Mouse (Mus musculus): ENCODE results near the gene Plekha4. TPM values are rescaled to one million over a fixed set of nuclear protein-coding genes. Genes with fewer than 3 reads are reported as not detected.
"Not testable (repeated sequence)": the region's sequence is repeated elsewhere in the genome, so short reads cannot be mapped to it uniquely, and the experiment has no call there.

Plekha4 gene
- polyA plus RNA-seq, 1 experiment from 2014 or later, result 2.9 TPM

- no peaks in the 10 kb centered on the region for H3K27me3 ChIP-seq
- no peak overlapping the region; the same call in 1 of the 2 replicates for H3K27ac ChIP-seq
- H3K9ac ChIP-seq, result peak overlapping the region; percentile 22; the same call in 1 of the 2 replicates
- 84% methylated on average over 13 of the region's 13 CpGs for WGBS
- H3K4me2 ChIP-seq, result peak overlapping the region; percentile 30
- ATAC-seq (ENCODE audit: insufficient number of reproducible peaks, insufficient read depth, low FRiP score, low TSS enrichment, low read depth), result no peak
- H3K4me3 ChIP-seq, result peak overlapping the region; percentile 9; the same call in 1 of the 2 replicates
- H3K36me3 ChIP-seq, result peaks cover 17% of the 10 kb centered on the region
- peaks cover 36% of the 10 kb centered on the region for H3K4me1 ChIP-seq
- no peaks in the 10 kb centered on the region for H3K9me3 ChIP-seq
Measured at GRCm38 (mm10) chr7:45523678-45524170, 2.4 kb upstream of the Plekha4 start.

GRCm38 (mm10) chr7:45524841-45525621 lies 1.1 kb upstream of the Plekha4 start:
- no peaks in the 10 kb centered on the region for H3K27me3 ChIP-seq
- peak overlapping the region; percentile 82 for H3K4me2 ChIP-seq
- ATAC-seq (ENCODE audit: insufficient number of reproducible peaks, insufficient read depth, low FRiP score, low TSS enrichment, low read depth), result no peak
- peaks cover 17% of the 10 kb centered on the region for H3K36me3 ChIP-seq
- no peaks in the 10 kb centered on the region for H3K9me3 ChIP-seq
- peak overlapping the region; percentile 83 for H3K4me3 ChIP-seq
- WGBS, result 25% methylated on average over 12 of the region's 12 CpGs
- peak overlapping the region; percentile 89 for H3K9ac ChIP-seq
- H3K4me1 ChIP-seq, result peaks cover 41% of the 10 kb centered on the region
- peak overlapping the region; percentile 82 for H3K27ac ChIP-seq

GRCm38 (mm10) chr7:45526474-45527120 lies 467 bp downstream of the Plekha4 start:
- Histone ChIP-seq H3K4me1 (peaks cover 42% of the 10 kb centered on the region), H3K4me3 (peak overlapping the region; percentile 83), H3K9me3 (no peaks in the 10 kb centered on the region), H3K4me2 (peak overlapping the region; percentile 82), H3K27me3 (no peaks in the 10 kb centered on the region), H3K27ac (peak overlapping the region; percentile 82), H3K36me3 (peaks cover 17% of the 10 kb centered on the region), H3K9ac (peak overlapping the region; percentile 89)
- 21% methylated on average over 7 of the region's 7 CpGs for WGBS
- no peak for ATAC-seq (ENCODE audit: insufficient number of reproducible peaks, insufficient read depth, low FRiP score, low TSS enrichment, low read depth)

GRCm38 (mm10) chr7:45527169-45527568 lies 1.0 kb downstream of the Plekha4 start:
- H3K9me3 ChIP-seq; H3K27me3 ChIP-seq; H3K4me2 ChIP-seq; ATAC-seq (ENCODE audit: insufficient number of reproducible peaks, insufficient read depth, low FRiP score, low TSS enrichment, low read depth); H3K9ac ChIP-seq; H3K4me3 ChIP-seq: not testable (repeated sequence)
- H3K4me1 ChIP-seq, result peaks cover 42% of the 10 kb centered on the region
- peak overlapping the region; percentile 82; the same call in 1 of the 2 replicates for H3K27ac ChIP-seq
- H3K36me3 ChIP-seq, result peaks cover 17% of the 10 kb centered on the region
- 91% methylated on average over 6 of the region's 6 CpGs for WGBS

GRCm38 (mm10) chr7:45529461-45529860 lies 3.3 kb downstream of the Plekha4 start:
- no peaks in the 10 kb centered on the region for H3K9me3 ChIP-seq
- ATAC-seq (ENCODE audit: insufficient number of reproducible peaks, insufficient read depth, low FRiP score, low TSS enrichment, low read depth), result no peak

GRCm38 (mm10) chr7:45530643-45531042 lies 4.5 kb downstream of the Plekha4 start:
- no peak for ATAC-seq (ENCODE audit: insufficient number of reproducible peaks, insufficient read depth, low FRiP score, low TSS enrichment, low read depth)
- no peak overlapping the region for H3K9ac ChIP-seq
- H3K4me1 ChIP-seq, result peaks cover 13% of the 10 kb centered on the region
- H3K4me3 ChIP-seq, result no peak overlapping the region
- H3K36me3 ChIP-seq, result no peaks in the 10 kb centered on the region
- 69% methylated on average over 2 of the region's 2 CpGs for WGBS
- H3K9me3 ChIP-seq, result no peaks in the 10 kb centered on the region
- H3K4me2 ChIP-seq, result peak overlapping the region; percentile 17; the same call in 1 of the 2 replicates
- H3K27ac ChIP-seq, result 0 out of 2 replicates have a peak overlapping the region, but pooled peaks have one; percentile 4
- H3K27me3 ChIP-seq, result no peaks in the 10 kb centered on the region

More at GRCm38 (mm10) chr7:45529461-45529860, 3.3 kb downstream of the Plekha4 start:
- Histone ChIP-seq H3K27ac (no peak overlapping the region), H3K36me3 (no peaks in the 10 kb centered on the region), H3K4me2 (no peak overlapping the region), H3K4me1 (peaks cover 25% of the 10 kb centered on the region), H3K9ac (0 out of 2 replicates have a peak overlapping the region, but pooled peaks have one; percentile 55), H3K4me3 (no peak overlapping the region), H3K27me3 (no peaks in the 10 kb centered on the region)
- WGBS, result 13% methylated on average over 6 of the region's 6 CpGs

- Histone ChIP-seq H3K9me3 (no peaks in the 10 kb centered on the region), H3K27ac (no peak overlapping the region), H3K4me1 (peaks cover 8% of the 10 kb centered on the region), H3K36me3 (no peaks in the 10 kb centered on the region), H3K9ac (no peak overlapping the region), H3K4me3 (no peak overlapping the region), H3K27me3 (peaks cover 4% of the 10 kb centered on the region), H3K4me2 (no peak overlapping the region)
- no peak for ATAC-seq (ENCODE audit: insufficient number of reproducible peaks, insufficient read depth, low FRiP score, low TSS enrichment, low read depth)
- WGBS, result 51% methylated on average over 1 of the region's 1 CpGs
Measured at GRCm38 (mm10) chr7:45535676-45536075, 9.5 kb downstream of the Plekha4 start.

GRCm38 (mm10) chr7:45537602-45538001 lies 11.5 kb downstream of the Plekha4 start:
- H3K4me3 ChIP-seq, result peak overlapping the region; percentile 50
- WGBS, result 83% methylated on average over 10 of the region's 10 CpGs
- no peak overlapping the region; the same call in 1 of the 2 replicates for H3K9ac ChIP-seq
- no peaks in the 10 kb centered on the region for H3K9me3 ChIP-seq
- ATAC-seq (ENCODE audit: insufficient number of reproducible peaks, insufficient read depth, low FRiP score, low TSS enrichment, low read depth), result no peak
- peaks cover 4% of the 10 kb centered on the region for H3K27me3 ChIP-seq
- H3K4me1 ChIP-seq, result peaks cover 8% of the 10 kb centered on the region
- H3K4me2 ChIP-seq, result peak overlapping the region; percentile 82
- no peaks in the 10 kb centered on the region for H3K36me3 ChIP-seq
- H3K27ac ChIP-seq, result no peak overlapping the region

- Histone ChIP-seq H3K4me3 (peak overlapping the region; percentile 50), H3K9ac (peak overlapping the region; percentile 67), H3K27ac (no peak overlapping the region), H3K9me3 (no peaks in the 10 kb centered on the region), H3K4me2 (peak overlapping the region; percentile 82), H3K36me3 (no peaks in the 10 kb centered on the region), H3K4me1 (peaks cover 8% of the 10 kb centered on the region), H3K27me3 (peaks cover 4% of the 10 kb centered on the region)
- peak; percentile 67 for ATAC-seq (ENCODE audit: insufficient number of reproducible peaks, insufficient read depth, low FRiP score, low TSS enrichment, low read depth)
- WGBS, result 3% methylated on average over 29 of the region's 29 CpGs
Measured at GRCm38 (mm10) chr7:45538163-45539041, 12.3 kb downstream of the Plekha4 start.

- H3K27me3 ChIP-seq, result peaks cover 4% of the 10 kb centered on the region
- H3K36me3 ChIP-seq, result no peaks in the 10 kb centered on the region
- H3K9me3 ChIP-seq, result no peaks in the 10 kb centered on the region
- no peak for ATAC-seq (ENCODE audit: insufficient number of reproducible peaks, insufficient read depth, low FRiP score, low TSS enrichment, low read depth)
- H3K4me2 ChIP-seq, result peak overlapping the region; percentile 82; the same call in 1 of the 2 replicates
- no peak overlapping the region for H3K4me3 ChIP-seq
- 83% methylated on average over 3 of the region's 3 CpGs for WGBS
- no peak overlapping the region for H3K27ac ChIP-seq
- H3K4me1 ChIP-seq, result peaks cover 8% of the 10 kb centered on the region
- H3K9ac ChIP-seq, result 0 out of 2 replicates have a peak overlapping the region, but pooled peaks have one; percentile 67
Measured at GRCm38 (mm10) chr7:45539095-45539494, 13.0 kb downstream of the Plekha4 start.

GRCm38 (mm10) chr7:45540213-45540612 lies 14.1 kb downstream of the Plekha4 start:
- no peaks in the 10 kb centered on the region for H3K9me3 ChIP-seq
- H3K36me3 ChIP-seq, result no peaks in the 10 kb centered on the region
- no peak for ATAC-seq (ENCODE audit: insufficient number of reproducible peaks, insufficient read depth, low FRiP score, low TSS enrichment, low read depth)
- no peak overlapping the region for H3K9ac ChIP-seq
- no peak overlapping the region for H3K4me3 ChIP-seq
- H3K4me1 ChIP-seq, result peaks cover 8% of the 10 kb centered on the region
- WGBS, result 65% methylated on average over 2 of the region's 2 CpGs
- no peak overlapping the region for H3K27ac ChIP-seq
- H3K4me2 ChIP-seq, result no peak overlapping the region
- H3K27me3 ChIP-seq, result peaks cover 4% of the 10 kb centered on the region
